7 mouse cellular contexts compared by ENCODE assay signal in genomic region chr1:120155325-120155724, GRCm38 (mm10). TPM values are rescaled to one million over a fixed set of nuclear protein-coding genes. Genes with fewer than 3 reads are reported as not detected.
DNase-seq lines count a peak whose midpoint lies in the region; ATAC-seq and TF ChIP-seq lines count a peak whose summit lies in the region.

No protein-coding gene starts in this region.

- WGBS in intestine, embryonic 14.5 days = 26% methylated on average over 1 of the region's 1 CpGs
- 20% methylated on average over 1 of the region's 1 CpGs for WGBS in intestine, embryonic 16.5 days
- WGBS in lung, adult 2 months = 18% methylated on average over 1 of the region's 1 CpGs

- H3K27me3 ChIP-seq in intestine, embryonic 14.5 days (replicated peaks; ENCODE audit: control insufficient read depth, insufficient read depth, low read length) = no peaks in the 10 kb centered on the region
- no peaks in the 10 kb centered on the region for H3K27me3 ChIP-seq in intestine, embryonic 16.5 days (replicated peaks; ENCODE audit: control insufficient read depth, insufficient read depth, low read length)

- TF ChIP-seq CTCF in lung, adult 2 months (IDR thresholded peaks at IDR 0.05; ENCODE audit: insufficient read depth, low read length) = peak; percentile 86

- no peaks in the 10 kb centered on the region for H3K9me3 ChIP-seq in intestine, embryonic 14.5 days (ENCODE audit: control insufficient read depth, low read length)
- H3K9me3 ChIP-seq in intestine, embryonic 16.5 days (ENCODE audit: control insufficient read depth, low read length) = no peaks in the 10 kb centered on the region

- no peaks in the 10 kb centered on the region for H3K36me3 ChIP-seq in intestine, embryonic 14.5 days (ENCODE audit: control insufficient read depth, insufficient read depth, low read length)
- no peaks in the 10 kb centered on the region for H3K36me3 ChIP-seq in intestine, embryonic 16.5 days (ENCODE audit: control insufficient read depth, insufficient read depth, low read length)

- no peak overlapping the region for H3K4me3 ChIP-seq in intestine, embryonic 14.5 days (ENCODE audit: low read depth, low read length)
- H3K4me3 ChIP-seq in intestine, embryonic 16.5 days (ENCODE audit: low read length) = no peak overlapping the region
- no peak overlapping the region for H3K4me3 ChIP-seq in lung, adult 2 months (replicated peaks; ENCODE audit: extremely low read depth, low read depth, low read length)

- H3K4me2 ChIP-seq in intestine, embryonic 14.5 days (ENCODE audit: low read length) = no peak overlapping the region
- no peak overlapping the region for H3K4me2 ChIP-seq in intestine, embryonic 16.5 days (ENCODE audit: low read depth, low read length)

- H3K27ac ChIP-seq in intestine, embryonic 14.5 days (ENCODE audit: low read depth) = no peak overlapping the region
- no peak overlapping the region for H3K27ac ChIP-seq in intestine, embryonic 16.5 days (ENCODE audit: low read length)

- H3K9ac ChIP-seq in intestine, embryonic 14.5 days (ENCODE audit: low read length) = no peak overlapping the region
- no peak overlapping the region for H3K9ac ChIP-seq in intestine, embryonic 16.5 days (ENCODE audit: low read depth, low read length)

- H3K4me1 ChIP-seq in intestine, embryonic 14.5 days (replicated peaks; ENCODE audit: control insufficient read depth, insufficient read depth, low read length) = no peaks in the 10 kb centered on the region
- H3K4me1 ChIP-seq in intestine, embryonic 16.5 days (ENCODE audit: control insufficient read depth, insufficient read depth, low read length) = no peaks in the 10 kb centered on the region
- H3K4me1 ChIP-seq in lung, adult 2 months (ENCODE audit: control insufficient read depth, insufficient read depth, low read length) = no peaks in the 10 kb centered on the region

- TF ChIP-seq POLR2A in lung, adult 2 months (IDR thresholded peaks at IDR 0.05; ENCODE audit: borderline replicate concordance, extremely low read depth, low read depth, low read length) = no peak

- peak; percentile 54 for DNase-seq in intestine, embryonic 14.5 days (ENCODE audit: low spot score)
- DNase-seq in B cell, adult 2 months = peak; percentile 49 to 52
- DNase-seq in ES-CJ7 (ENCODE audit: low read depth, low spot score) = peak; percentile 72
- peak; percentile 17 for DNase-seq in lung, adult 2 months
- DNase-seq in thymus, postnatal 36 days = peak; percentile 14 to 21

- ATAC-seq in intestine, embryonic 14.5 days (replicated peaks; ENCODE audit: low FRiP score, low TSS enrichment, low read depth) = no peak
- no peak for ATAC-seq in intestine, embryonic 16.5 days
- peak; percentile 79; the same call in 1 of the 2 replicates for ATAC-seq in common myeloid progenitor, adult 5-6 weeks (replicated peaks; ENCODE audit: low read depth, poor library complexity, severe bottlenecking)

RNA-seq across cellular contexts. Expression of gene 3110009E18Rik, which starts 34.3 kb away (rescaled TPM):
- polyA plus RNA-seq in intestine, embryonic 14.5 days (2014; fragmentation: Nextera tagmentation; extraction: Ambion mirVana) = 17.3 and 21.3 TPM in 2 replicates
- 13.2 and 14.6 TPM in 2 replicates for polyA plus RNA-seq in intestine, embryonic 16.5 days (2015; fragmentation: Nextera tagmentation; extraction: Ambion mirVana)
- 4.1 and 12.9 TPM in 2 replicates for total RNA-seq in common myeloid progenitor, adult 5-6 weeks (2017)
- polyA plus RNA-seq in lung, adult 2 months (2012; rRNA removed) = 1.5 and 1.7 TPM in 2 replicates

RNA-seq across cellular contexts. Expression of gene Dbi, which starts 34.4 kb away (rescaled TPM):
- 752 and 816 TPM in 2 replicates for polyA plus RNA-seq in intestine, embryonic 14.5 days (2014; fragmentation: Nextera tagmentation; extraction: Ambion mirVana)
- 1,842 and 2,069 TPM in 2 replicates for polyA plus RNA-seq in intestine, embryonic 16.5 days (2015; fragmentation: Nextera tagmentation; extraction: Ambion mirVana)
- 294 and 313 TPM in 2 replicates for total RNA-seq in common myeloid progenitor, adult 5-6 weeks (2017)
- polyA plus RNA-seq in lung, adult 2 months (2012; rRNA removed) = 193 and 281 TPM in 2 replicates

Comparison
In these comparisons a context has a peak if more than half of its experiments do, and no peak if none do; other contexts are left out.
1. DNase-seq: peak in every context shown above with its lines; median percentile 72 in ES-CJ7; 54 in intestine, embryonic 14.5 days; 50 in B cell, adult 2 months; 18 in thymus, postnatal 36 days; 17 in lung, adult 2 months.